Mouse (Mus musculus): Measurements from ENCODE around the gene Fbxl22.

The Fbxl22 gene

GRCm38 (mm10) chr9:66514256-66514770 is at the start of gene Fbxl22:
TSS of gene Fbxl22 (minus strand) at chr9:66514593.
- DNase-seq (ENCODE audit: low spot score): peak; percentile 69

- DNase-seq (ENCODE audit: low spot score): no peak
These were observed 47.8 kb upstream of the Fbxl22 start for GRCm38 (mm10) chr9:66562215-66562614.

- DNase-seq (ENCODE audit: low spot score): no peak
These were observed 47.1 kb upstream of the Fbxl22 start for GRCm38 (mm10) chr9:66561496-66561895.

GRCm38 (mm10) chr9:66560728-66561127 is 46.3 kb upstream of the Fbxl22 start:
- DNase-seq (ENCODE audit: low spot score): no peak

- DNase-seq (ENCODE audit: low spot score): no peak
These were observed 45.9 kb upstream of the Fbxl22 start for GRCm38 (mm10) chr9:66560295-66560694.

- no peak for DNase-seq (ENCODE audit: low spot score)
These were observed 44.6 kb upstream of the Fbxl22 start for GRCm38 (mm10) chr9:66558971-66559370.

- DNase-seq (ENCODE audit: low spot score): no peak
These were observed 28.4 kb upstream of the Fbxl22 start for GRCm38 (mm10) chr9:66542785-66543184.

- DNase-seq (ENCODE audit: low spot score): no peak
These were observed 7.2 kb upstream of the Fbxl22 start for GRCm38 (mm10) chr9:66521595-66521994.

- no peak for DNase-seq (ENCODE audit: low spot score)
These were observed 5.9 kb upstream of the Fbxl22 start for GRCm38 (mm10) chr9:66520299-66520698.

- DNase-seq (ENCODE audit: low spot score): no peak
These were observed 4.5 kb upstream of the Fbxl22 start for GRCm38 (mm10) chr9:66518901-66519300.

- DNase-seq (ENCODE audit: low spot score): no peak
These were observed 3.9 kb upstream of the Fbxl22 start for GRCm38 (mm10) chr9:66518251-66518650.

- no peak for DNase-seq (ENCODE audit: low spot score)
These were observed 3.4 kb upstream of the Fbxl22 start for GRCm38 (mm10) chr9:66517746-66518145.

GRCm38 (mm10) chr9:66516296-66516940 is 2.0 kb upstream of the Fbxl22 start:
- no peak for DNase-seq (ENCODE audit: low spot score)

- DNase-seq (ENCODE audit: low spot score): no peak
These were observed 1.4 kb upstream of the Fbxl22 start for GRCm38 (mm10) chr9:66515680-66516210.

GRCm38 (mm10) chr9:66515115-66515514 is 722 bp upstream of the Fbxl22 start:
- DNase-seq (ENCODE audit: low spot score): peak; percentile 18

GRCm38 (mm10) chr9:66513661-66514255 is 635 bp downstream of the Fbxl22 start:
- peak; percentile 15 for DNase-seq (ENCODE audit: low spot score)

- peak; percentile 39 for DNase-seq (ENCODE audit: low spot score)
These were observed 1.2 kb downstream of the Fbxl22 start for GRCm38 (mm10) chr9:66513150-66513549.

- peak; percentile 88 for DNase-seq (ENCODE audit: low spot score)
These were observed 2.1 kb downstream of the Fbxl22 start for GRCm38 (mm10) chr9:66512351-66512671.

- peak; percentile 95 for DNase-seq (ENCODE audit: low spot score)
These were observed 2.6 kb downstream of the Fbxl22 start for GRCm38 (mm10) chr9:66511580-66512350.

GRCm38 (mm10) chr9:66510944-66511343 is 3.4 kb downstream of the Fbxl22 start:
- peak; percentile 20 for DNase-seq (ENCODE audit: low spot score)

GRCm38 (mm10) chr9:66510351-66510841 is 4.0 kb downstream of the Fbxl22 start:
- peak; percentile 21 for DNase-seq (ENCODE audit: low spot score)

- no peak for DNase-seq (ENCODE audit: low spot score)
These were observed 5.4 kb downstream of the Fbxl22 start for GRCm38 (mm10) chr9:66508890-66509399.
